15 mouse cellular contexts compared by ENCODE assay signal in the genomic region with DNA sequence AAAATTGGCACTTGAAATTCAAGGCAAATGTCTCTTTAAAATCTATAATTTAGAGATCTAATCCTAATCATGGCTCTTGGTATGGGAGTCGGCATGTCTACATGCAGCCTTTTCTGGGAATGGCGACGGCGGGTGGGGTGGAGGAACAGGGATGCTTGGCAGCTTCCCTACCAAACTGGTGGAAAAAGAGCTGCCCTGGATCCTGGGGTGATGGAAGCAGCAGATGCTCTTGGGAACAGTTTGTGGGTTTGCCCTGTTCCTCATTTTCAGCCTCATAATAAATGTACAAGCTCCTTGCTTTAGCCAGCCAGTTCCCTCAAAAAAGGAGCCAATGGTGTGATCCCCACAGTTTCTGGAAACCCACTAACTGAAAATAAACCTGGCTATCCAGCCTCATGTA.
A peak's percentile ranks its signal among the peaks of the same experiment; 100 is the strongest.
DNase-seq lines count a peak whose midpoint lies in the region.
"Had no signal": no experiment of that assay in that cellular context is flagged by ENCODE, and none has a peak within 500 bp of the region (broad histone marks: within the 10 kb centered on the region; RNA-seq: fewer than 3 reads in every experiment).

No protein-coding gene starts in this region.

- peak; percentile 27 for DNase-seq in layer of hippocampus, adult 11-12 months (ENCODE audit: low spot score)
- DNase-seq in layer of hippocampus, postnatal 25 days (ENCODE audit: extremely low spot score in 1 of 2, low spot score in 1 of 2) = no peak
- peak; percentile 20 for DNase-seq in right cerebral cortex, adult 18-20 months
- no peak for DNase-seq in right cerebral cortex, postnatal 36 days (ENCODE audit: low spot score in 2 of 2)
- DNase-seq in layer of hippocampus, postnatal 36 days = peak; percentile 27 to 44
- no peak for DNase-seq in gastrocnemius, adult 18-20 months (ENCODE audit: low spot score)
- DNase-seq: adrenal gland, adult 8-10 months; adrenal gland, postnatal 25 days; cerebellum, adult 11 months; cerebellum, adult 9-11 months; gastrocnemius, postnatal 10 days; gastrocnemius, postnatal 36 days; heart, adult 2 months; heart, postnatal 14 days; heart, postnatal 4 days had no signal

Comparison
In these comparisons a context has a peak if more than half of its experiments do, and no peak if none do; other contexts are left out.
1. DNase-seq: peak in layer of hippocampus, adult 11-12 months (single experiment), right cerebral cortex, adult 18-20 months (single experiment) and layer of hippocampus, postnatal 36 days (2 of 2); none in layer of hippocampus, postnatal 25 days (0 of 2), right cerebral cortex, postnatal 36 days (0 of 2) and gastrocnemius, adult 18-20 months (single experiment).